Mouse (Mus musculus): ENCODE data around the gene Trh.

The Trh gene

GRCm38 (mm10) chr6:92244591-92244990 is at the start of gene Trh:
TSS of gene Trh (minus strand) at chr6:92244650.
- ChIA-PET CTCF (interaction anchor here in 1 of 4 experiments (0.5 kb wide), 1 partner anchor 1118 kb away, joined by 3 read pairs; no protein-coding TSS in a partner anchor), POLR2A (interaction anchor here in 2 of 4 experiments (0.6 to 2.8 kb wide), 4 partner anchors 11 to 24 kb away, joined by 3 to 12 read pairs (median 4); no protein-coding TSS in a partner anchor)

- POLR2A ChIA-PET = no interaction called here
- CTCF ChIA-PET = interaction anchor here in 2 of 4 experiments (0.7 to 1.0 kb wide), 2 partner anchors 66 to 375 kb away, joined by 3 to 4 read pairs; no protein-coding TSS in a partner anchor
Observed at GRCm38 (mm10) chr6:92290826-92291225, 46.4 kb upstream of the Trh start.

- ChIA-PET POLR2A (interaction anchor here in 2 of 4 experiments (0.9 to 1.1 kb wide), 2 partner anchors 58 to 457 kb away, joined by 3 to 5 read pairs; no protein-coding TSS in a partner anchor), CTCF (interaction anchor here (0.6 to 3.3 kb wide), 29 partner anchors 8 to 1115 kb away, joined by 3 to 31 read pairs (median 6); no protein-coding TSS in a partner anchor)
Observed at GRCm38 (mm10) chr6:92286889-92287288, 42.4 kb upstream of the Trh start.

- CTCF ChIA-PET = interaction anchor here (0.5 to 3.3 kb wide), 32 partner anchors 8 to 490 kb away, joined by 3 to 31 read pairs (median 6); no protein-coding TSS in a partner anchor
- POLR2A ChIA-PET = interaction anchor here in 2 of 4 experiments (0.9 to 1.1 kb wide), 2 partner anchors 58 to 457 kb away, joined by 3 to 5 read pairs; no protein-coding TSS in a partner anchor
Observed at GRCm38 (mm10) chr6:92286258-92286888, 41.9 kb upstream of the Trh start.

- ChIA-PET POLR2A (no interaction called here), CTCF (interaction anchor here in 3 of 4 experiments (0.6 to 3.3 kb wide), 7 partner anchors 66 to 571 kb away, joined by 3 to 31 read pairs (median 13); no protein-coding TSS in a partner anchor)
Observed at GRCm38 (mm10) chr6:92285559-92285958, 41.1 kb upstream of the Trh start.

- ChIA-PET CTCF (no interaction called here), POLR2A (interaction anchor here in 1 of 4 experiments (0.6 kb wide), 1 partner anchor 250 kb away, joined by 4 read pairs; no protein-coding TSS in a partner anchor)
Observed at GRCm38 (mm10) chr6:92277179-92277578, 32.7 kb upstream of the Trh start.

GRCm38 (mm10) chr6:92273652-92274322 is 29.3 kb upstream of the Trh start:
- ChIA-PET CTCF (interaction anchor here in 1 of 4 experiments (1.6 kb wide), 1 partner anchor 55 kb away, joined by 5 read pairs; no protein-coding TSS in a partner anchor), POLR2A (interaction anchor here in 1 of 4 experiments (0.6 to 0.9 kb wide), 2 partner anchors 53 to 1502 kb away, joined by 3 read pairs; no protein-coding TSS in a partner anchor)

GRCm38 (mm10) chr6:92272601-92273000 is 28.2 kb upstream of the Trh start:
- ChIA-PET CTCF (no interaction called here), POLR2A (no interaction called here)

- POLR2A ChIA-PET = interaction anchor here (0.6 to 2.4 kb wide), 24 partner anchors 11 to 360 kb away, joined by 3 to 12 read pairs (median 4); partner anchors contain the start of gene Trh (in 1 of the 4)
Observed at GRCm38 (mm10) chr6:92269019-92269418, 24.6 kb upstream of the Trh start.

GRCm38 (mm10) chr6:92268001-92268400 is 23.6 kb upstream of the Trh start:
- ChIA-PET POLR2A (interaction anchor here in 2 of 4 experiments (1.2 to 2.4 kb wide), 8 partner anchors 10 to 82 kb away, joined by 3 to 12 read pairs (median 7); no protein-coding TSS in a partner anchor), CTCF (interaction anchor here (1.4 to 3.6 kb wide), 12 partner anchors 20 to 367 kb away, joined by 4 to 97 read pairs (median 9); no protein-coding TSS in a partner anchor)

More at GRCm38 (mm10) chr6:92269019-92269418, 24.6 kb upstream of the Trh start:
- CTCF ChIA-PET = interaction anchor here (0.5 to 3.6 kb wide), 62 partner anchors 10 to 984 kb away, joined by 3 to 97 read pairs (median 4); no protein-coding TSS in a partner anchor

- POLR2A ChIA-PET = no interaction called here
- CTCF ChIA-PET = interaction anchor here in 1 of 4 experiments (0.7 kb wide), 1 partner anchor 541 kb away, joined by 6 read pairs; no protein-coding TSS in a partner anchor
Observed at GRCm38 (mm10) chr6:92261162-92261843, 16.9 kb upstream of the Trh start.

- ChIA-PET CTCF (interaction anchor here in 3 of 4 experiments (0.6 to 0.9 kb wide), 3 partner anchors 18 to 223 kb away, joined by 3 to 5 read pairs (median 3); no protein-coding TSS in a partner anchor), POLR2A (interaction anchor here in 2 of 4 experiments (0.9 to 2.5 kb wide), 4 partner anchors 9 to 43 kb away, joined by 3 to 12 read pairs (median 4); partner anchors contain the start of gene Trh (in 1 of the 2))
Observed at GRCm38 (mm10) chr6:92255346-92255745, 10.9 kb upstream of the Trh start.

GRCm38 (mm10) chr6:92253253-92253870 is 8.9 kb upstream of the Trh start:
- POLR2A ChIA-PET = interaction anchor here in 2 of 4 experiments (0.6 to 2.3 kb wide), 2 partner anchors 16 to 376 kb away, joined by 5 to 12 read pairs; partner anchors contain the start of gene Ccdc174 (in 1 of the 2)
- CTCF ChIA-PET = interaction anchor here in 1 of 4 experiments (0.7 kb wide), 1 partner anchor 24 kb away, joined by 6 read pairs; no protein-coding TSS in a partner anchor

- POLR2A ChIA-PET = interaction anchor here in 1 of 4 experiments (0.6 to 4.0 kb wide), 8 partner anchors 11 to 249 kb away, joined by 3 to 16 read pairs (median 4); partner anchors contain the start of gene Nr2c2
- CTCF ChIA-PET = interaction anchor here in 2 of 4 experiments (1.0 to 2.2 kb wide), 4 partner anchors 10 to 28 kb away, joined by 3 to 8 read pairs (median 5); no protein-coding TSS in a partner anchor
Observed at GRCm38 (mm10) chr6:92247215-92247919, 2.9 kb upstream of the Trh start.

GRCm38 (mm10) chr6:92246335-92246734 is 1.9 kb upstream of the Trh start:
- ChIA-PET POLR2A (interaction anchor here (0.6 to 4.0 kb wide), 17 partner anchors 9 to 709 kb away, joined by 3 to 16 read pairs (median 3); no protein-coding TSS in a partner anchor), CTCF (interaction anchor here in 2 of 4 experiments (0.6 to 1.3 kb wide), 6 partner anchors 11 to 482 kb away, joined by 3 read pairs; no protein-coding TSS in a partner anchor)

GRCm38 (mm10) chr6:92241178-92241906 is 3.1 kb downstream of the Trh start:
- CTCF ChIA-PET = interaction anchor here in 3 of 4 experiments (0.7 to 1.2 kb wide), 3 partner anchors 22 to 144 kb away, joined by 3 to 5 read pairs (median 4); no protein-coding TSS in a partner anchor
- POLR2A ChIA-PET = interaction anchor here in 3 of 4 experiments (0.6 to 1.9 kb wide), 12 partner anchors 9 to 648 kb away, joined by 3 to 9 read pairs (median 4); no protein-coding TSS in a partner anchor

All from embryonic stem cell, embryonic (primary cell).